Mouse (Mus musculus) gastrocnemius, postnatal 14 days (tissue): Measurements from ENCODE around the gene Gm20920. TPM values are rescaled to one million over a fixed set of nuclear protein-coding genes. Genes with fewer than 3 reads are reported as not detected.
"Not testable (repeated sequence)": the region's sequence is repeated elsewhere in the genome, so short reads cannot be mapped to it uniquely, and the experiment has no call there.

Experiments used
- DNase-seq: peaks from one replicate; pipeline ENCODE4 v3.0.0; 2021; ENCODE audit warnings: mixed read lengths
- intact Hi-C: fragments of 180-260 bp; cut with DNase I; formaldehyde crosslinking; loops from one replicate; pipeline ENCODE4 v1.15.1; 2025; ENCODE audit warnings: low total_unique reads
- long read RNA-seq, 2 experiments: library from polyadenylated mRNA; stranded (forward); transcript quantifications; one replicate each; pipeline ENCODE4 v2.0.0; 2021
- total RNA-seq, 2 experiments: library from RNA; stranded (reverse); gene quantifications; 2 replicates each; pipeline ENCODE4 v1.2.3; 2021

The Gm20920 gene
- not detected for total RNA-seq
- long read RNA-seq, experiment 1: 0 reads
- long read RNA-seq, experiment 2: 0 reads

DNA sequence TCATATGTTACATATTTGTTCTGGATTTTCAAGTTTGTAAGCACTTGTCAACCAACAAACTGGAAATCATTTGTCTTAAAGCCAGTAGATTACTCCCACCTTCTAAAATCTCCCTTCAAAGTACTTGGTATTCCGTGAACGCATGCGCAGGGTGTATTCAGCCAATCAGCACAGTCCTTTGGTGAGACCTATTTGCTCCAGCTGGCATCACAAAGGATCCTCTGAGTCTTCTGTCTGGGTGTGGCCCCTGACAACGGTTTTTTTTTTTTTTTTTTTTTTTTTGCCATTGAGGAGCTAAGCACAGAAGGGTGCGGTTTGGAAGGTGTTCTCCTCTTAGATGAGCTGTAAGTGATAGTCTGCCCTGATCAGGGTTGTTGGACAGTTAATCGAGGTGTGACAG lies at the start of gene Gm20920:
Gene Gm20920 (plus strand): TSS at position 301 of the 400 bp plus-strand sequence.
- DNase-seq: not testable (repeated sequence)

More for the DNA sequence above, at the start of gene Gm20920:
- intact Hi-C loops: not testable (repeated sequence)
